Mouse (Mus musculus) small intestine, adult 10 weeks (tissue): ENCODE data around the gene Lrrc75b. TPM values are rescaled to one million over a fixed set of nuclear protein-coding genes. Genes with fewer than 3 reads are reported as not detected.

Experiments used
- polyA plus RNA-seq: library from polyadenylated mRNA; stranded (reverse); fragments of 350-450 nt; fragmentation: Illumina TruSeq; extraction: RNeasy Lipid Tissue Mini Kit (QIAGEN cat#74804); gene quantifications from one replicate; pipeline ENCODE4 v1.2.3, GENCODE M21; 2014; ENCODE audit warnings: low replicate concordance

Gene Lrrc75b
- polyA plus RNA-seq = 1.9 TPM

GRCm38 (mm10) chr10:75559676-75560548 lies at the start of gene Lrrc75b:
Gene Lrrc75b, minus strand, starts transcription at chr10:75560330.

GRCm38 (mm10) chr10:75589129-75589528 lies 29.0 kb upstream of the Lrrc75b start, which contains the start of gene Ggt5:
Gene Ggt5, plus strand, starts transcription at chr10:75589340.

DNA sequence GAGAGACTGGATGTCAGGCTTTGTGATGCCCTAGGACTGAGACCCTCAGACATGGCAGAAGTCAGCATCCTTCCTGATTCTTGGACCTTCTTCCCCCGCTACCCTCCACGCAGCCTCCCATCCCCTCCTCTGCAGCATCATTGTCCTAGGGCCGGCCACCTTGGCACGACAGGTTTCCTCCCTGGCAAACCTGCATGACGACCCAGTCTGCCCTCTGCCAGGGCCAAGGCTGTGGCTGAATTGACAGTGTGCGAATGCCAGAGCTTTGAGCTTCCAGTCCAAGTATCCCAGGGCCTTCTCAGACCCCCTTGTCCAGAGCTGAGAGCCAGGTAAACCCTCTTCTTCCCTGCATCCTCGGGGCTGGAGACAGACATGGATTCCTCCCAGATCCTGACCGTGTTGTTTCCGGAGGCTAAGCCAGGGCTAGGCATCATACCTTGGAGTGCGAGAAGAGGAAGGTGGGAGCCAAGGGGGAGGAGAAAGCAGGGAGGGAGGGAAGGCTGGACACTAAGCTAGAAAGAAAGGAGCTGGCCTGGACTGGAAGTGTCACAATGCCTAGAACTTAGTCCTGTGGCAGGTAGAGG lies 1.0 kb upstream of the Lrrc75b start, which contains the start of gene Ggt1:
Gene Ggt1, plus strand, starts transcription at position 534 of the 584 bp plus-strand sequence.

GRCm38 (mm10) chr10:75517758-75518143 lies 42.4 kb downstream of the Lrrc75b start, which contains the start of gene Gucd1:
Gene Gucd1, minus strand, starts transcription at chr10:75517972.

GRCm38 (mm10) chr10:75517073-75517757 lies 42.9 kb downstream of the Lrrc75b start, which contains the start of gene Snrpd3:
Gene Snrpd3, plus strand, starts transcription at chr10:75517551.

Other genes starting within 250 kb of the Lrrc75b start
- not detected for gene Adora2a, start 243.5 kb downstream of the Lrrc75b start, polyA plus RNA-seq
- 8.9 TPM for gene Upb1, start 159.2 kb downstream of the Lrrc75b start, polyA plus RNA-seq
- 12.1 TPM for gene Snrpd3, start 42.8 kb downstream of the Lrrc75b start, polyA plus RNA-seq
- 17.9 TPM for gene Gucd1, start 42.4 kb downstream of the Lrrc75b start, polyA plus RNA-seq
- 22.9 TPM for gene Ggt1, start 1.3 kb upstream of the Lrrc75b start, polyA plus RNA-seq
- gene Ggt5, start 29.0 kb upstream of the Lrrc75b start, polyA plus RNA-seq = 1.2 TPM
- gene Susd2, start 83.7 kb upstream of the Lrrc75b start, polyA plus RNA-seq = 3.5 TPM
- 2.5 TPM for gene Cabin1, start 204.0 kb upstream of the Lrrc75b start, polyA plus RNA-seq
- 2.4 TPM for gene Ddt, start 213.1 kb upstream of the Lrrc75b start, polyA plus RNA-seq
- not detected for gene Gm20441, start 220.6 kb upstream of the Lrrc75b start, polyA plus RNA-seq
- gene Gstt3, start 221.1 kb upstream of the Lrrc75b start, polyA plus RNA-seq = 36.7 TPM
- 10.8 TPM for gene Gstt1, start 238.3 kb upstream of the Lrrc75b start, polyA plus RNA-seq